Mouse (Mus musculus): Measurements from ENCODE around the gene Anks1. TPM values are rescaled to one million over a fixed set of nuclear protein-coding genes. Genes with fewer than 3 reads are reported as not detected.
"Not testable (repeated sequence)": the region's sequence is repeated elsewhere in the genome, so short reads cannot be mapped to it uniquely, and the experiment has no call there.

The Anks1 gene
- polyA plus RNA-seq, 1 experiment = 119 TPM

DNA sequence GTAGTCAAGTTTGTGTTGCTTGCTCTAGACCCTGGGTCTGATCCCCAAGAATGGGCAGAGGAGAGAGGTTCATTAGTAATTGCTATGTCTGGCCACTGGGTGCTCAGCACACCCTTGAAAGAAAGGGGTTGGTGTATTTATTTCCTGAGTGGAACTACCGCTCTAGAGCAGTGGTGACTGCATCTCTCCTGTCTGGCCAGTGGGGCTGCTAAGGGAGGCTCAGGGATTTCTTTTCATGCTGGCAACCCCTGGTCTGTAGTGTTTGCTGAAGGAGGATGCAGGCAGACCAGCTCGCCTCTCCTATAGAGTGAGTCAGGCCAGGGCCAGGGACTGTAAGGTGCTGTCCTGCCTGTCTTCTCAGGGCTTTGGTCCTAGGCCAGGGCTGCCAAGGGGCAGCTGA is 38.0 kb downstream of the Anks1 start:
- DNase-seq (ENCODE audit: low read depth) = no peak

DNA sequence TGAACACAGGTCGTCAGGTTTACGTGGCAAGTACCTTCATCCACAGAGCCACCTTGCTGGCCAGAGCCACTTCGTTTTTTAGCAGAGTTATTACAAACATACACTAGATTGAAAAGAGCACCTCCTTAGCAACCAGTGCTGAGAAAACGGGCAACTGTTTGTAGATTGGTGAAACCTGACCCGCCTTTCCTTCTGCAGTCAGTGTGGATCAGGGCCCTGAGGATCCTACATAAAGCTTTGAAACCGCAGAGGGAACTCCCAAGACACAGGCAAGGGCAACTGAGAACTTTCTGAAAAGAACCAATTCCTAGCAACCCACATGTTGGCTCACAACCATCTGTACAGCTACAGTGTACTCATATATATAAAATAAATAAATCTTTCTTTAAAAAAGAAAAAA is 44.0 kb downstream of the Anks1 start:
- DNase-seq (ENCODE audit: low read depth) = no peak
- no peak for TF ChIP-seq CTCF (IDR thresholded peaks at IDR 0.05; ENCODE audit: borderline replicate concordance, extremely low read depth, insufficient read depth, insufficient read length)
- TF ChIP-seq POLR2A (IDR thresholded peaks at IDR 0.05; ENCODE audit: borderline replicate concordance, extremely low read depth, insufficient read depth, insufficient read length, poor library complexity, severe bottlenecking) = no peak

More for the DNA sequence above, 38.0 kb downstream of the Anks1 start:
- TF ChIP-seq POLR2A (IDR thresholded peaks at IDR 0.05; ENCODE audit: borderline replicate concordance, extremely low read depth, insufficient read depth, insufficient read length, poor library complexity, severe bottlenecking) (no peak), CTCF (IDR thresholded peaks at IDR 0.05; ENCODE audit: borderline replicate concordance, extremely low read depth, insufficient read depth, insufficient read length) (no peak)

DNA sequence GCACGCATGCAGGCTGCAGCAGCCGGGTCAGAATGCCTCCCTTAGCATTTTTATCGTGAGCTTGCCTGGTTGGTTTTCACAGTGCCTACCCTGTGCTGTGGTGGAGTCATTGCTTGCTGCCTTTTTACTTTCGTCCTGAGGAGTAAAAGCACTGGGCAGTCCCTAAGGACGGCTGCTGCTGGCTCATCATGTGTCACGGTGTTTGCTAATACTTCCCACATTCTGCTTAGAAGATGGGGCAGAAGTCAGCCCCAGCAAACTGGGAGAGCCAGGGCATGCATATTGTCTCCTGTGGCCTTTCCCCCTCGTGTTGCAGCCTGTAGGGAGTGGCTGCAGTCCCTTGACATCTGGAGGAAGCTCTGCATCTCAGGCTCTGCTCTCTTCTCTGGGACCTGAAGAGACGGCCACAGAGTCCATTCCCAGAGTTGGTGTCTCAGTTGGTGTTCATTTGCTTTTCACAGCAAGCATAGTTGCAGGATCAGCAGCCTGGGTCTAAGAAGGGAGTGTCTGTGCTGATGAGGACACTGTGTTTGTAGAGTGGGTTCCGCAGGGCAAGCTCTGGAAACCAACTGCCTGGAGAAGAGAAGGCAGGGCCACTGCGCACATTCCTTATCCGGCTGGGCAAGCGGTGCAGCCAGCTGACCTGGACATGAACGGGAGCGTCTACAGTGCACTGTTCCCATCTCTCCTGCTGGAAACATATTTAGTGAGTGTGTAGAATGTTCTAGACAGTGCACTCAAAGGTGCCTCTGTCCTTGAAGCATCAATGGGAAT is 45.7 kb downstream of the Anks1 start:
- no peak for TF ChIP-seq CTCF (IDR thresholded peaks at IDR 0.05; ENCODE audit: borderline replicate concordance, extremely low read depth, insufficient read depth, insufficient read length)
- TF ChIP-seq POLR2A (IDR thresholded peaks at IDR 0.05; ENCODE audit: borderline replicate concordance, extremely low read depth, insufficient read depth, insufficient read length, poor library complexity, severe bottlenecking) = no peak
- no peak for DNase-seq (ENCODE audit: low read depth)

DNA sequence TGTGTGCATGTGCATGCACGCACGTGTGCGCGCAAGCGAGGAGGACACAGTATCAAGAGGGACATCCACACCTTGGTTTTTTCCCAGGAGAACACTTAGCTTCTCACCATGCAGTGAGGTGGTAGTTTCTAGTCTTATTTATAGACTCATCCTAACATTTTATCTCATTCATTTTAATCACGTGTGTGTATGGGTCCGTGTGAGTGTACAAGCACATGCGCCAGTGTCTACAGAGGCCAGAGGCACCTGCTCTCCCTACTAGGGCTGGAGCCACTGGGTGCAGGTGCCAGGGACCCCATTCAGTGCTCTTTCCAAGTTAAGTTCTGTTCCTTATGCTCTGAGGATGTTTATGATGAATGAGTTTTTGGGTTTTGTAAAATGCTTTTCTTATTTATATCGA is 48.5 kb downstream of the Anks1 start:
- no peak for DNase-seq (ENCODE audit: low read depth)
- TF ChIP-seq POLR2A (IDR thresholded peaks at IDR 0.05; ENCODE audit: borderline replicate concordance, extremely low read depth, insufficient read depth, insufficient read length, poor library complexity, severe bottlenecking) = no peak
- TF ChIP-seq CTCF (IDR thresholded peaks at IDR 0.05; ENCODE audit: borderline replicate concordance, extremely low read depth, insufficient read depth, insufficient read length) = no peak

DNA sequence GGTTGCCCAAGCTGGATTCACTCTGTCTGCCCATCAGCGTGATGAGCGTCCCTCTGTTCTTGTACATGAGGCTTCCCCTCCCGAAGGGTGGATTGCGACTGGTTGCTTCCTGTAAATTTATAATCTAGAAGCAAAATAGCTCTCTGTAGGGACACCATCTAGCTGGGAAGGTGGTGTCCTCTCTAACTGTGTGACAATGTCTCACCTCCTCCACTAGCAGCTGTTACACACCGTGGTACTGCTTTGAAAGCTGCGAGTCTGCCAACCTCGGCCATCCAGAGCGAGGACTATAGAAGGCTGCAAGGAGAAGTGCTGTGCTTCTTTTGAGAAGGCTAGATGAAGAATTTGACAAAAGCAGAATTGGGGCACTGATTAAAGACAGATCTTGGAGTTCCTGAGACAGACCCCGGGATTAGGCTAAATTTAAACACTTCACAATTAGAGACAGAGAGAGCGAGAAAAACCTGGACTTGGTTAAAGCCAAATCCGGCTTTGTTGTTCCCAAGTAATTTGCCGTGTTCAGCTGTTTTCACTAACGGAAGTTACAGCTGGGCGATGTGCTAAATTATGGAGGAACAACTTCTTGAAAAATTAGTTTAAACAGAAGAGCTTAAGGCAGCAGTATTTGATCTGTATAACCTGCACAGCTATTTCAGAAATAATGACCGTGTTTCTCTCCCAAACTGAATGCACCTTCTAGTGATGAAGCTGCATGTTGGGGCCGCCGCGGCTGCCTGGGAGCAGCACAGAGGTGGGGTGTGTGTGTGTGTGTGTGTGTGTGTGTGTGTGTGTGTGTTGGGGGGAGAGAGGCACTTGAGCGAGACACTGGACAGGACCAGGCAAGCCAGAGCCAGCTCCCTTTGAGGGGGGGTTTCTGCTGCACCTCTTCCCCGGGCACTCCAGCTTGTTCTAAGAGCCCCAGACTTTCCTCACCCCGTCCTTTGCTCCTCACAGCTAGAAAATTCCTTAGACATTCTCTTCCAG is 51.3 kb downstream of the Anks1 start:
- TF ChIP-seq POLR2A (IDR thresholded peaks at IDR 0.05; ENCODE audit: borderline replicate concordance, extremely low read depth, insufficient read depth, insufficient read length, poor library complexity, severe bottlenecking) = no peak
- no peak for TF ChIP-seq CTCF (IDR thresholded peaks at IDR 0.05; ENCODE audit: borderline replicate concordance, extremely low read depth, insufficient read depth, insufficient read length)
- DNase-seq (ENCODE audit: low read depth) = no peak

DNA sequence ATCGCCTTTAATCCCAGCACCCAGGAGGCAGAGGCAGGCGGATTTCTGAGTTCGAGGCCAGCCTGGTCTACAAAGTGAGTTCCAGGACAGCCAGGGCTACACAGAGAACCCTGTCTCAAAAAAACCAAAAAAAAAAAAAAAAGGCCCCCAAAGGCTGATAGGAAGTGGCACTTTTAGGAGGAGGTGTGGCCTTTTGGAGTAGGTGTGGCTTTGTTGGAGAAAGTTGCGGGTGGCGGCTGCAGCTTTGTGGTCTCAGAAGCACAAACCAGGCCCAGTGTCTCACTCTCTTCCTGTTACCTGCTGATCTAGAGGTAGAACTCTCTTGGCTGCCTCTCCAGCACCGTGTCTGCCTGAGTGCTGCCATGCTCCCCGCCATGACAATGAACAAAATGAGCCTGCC is 54.0 kb downstream of the Anks1 start:
- not testable (repeated sequence) for DNase-seq (ENCODE audit: low read depth)

DNA sequence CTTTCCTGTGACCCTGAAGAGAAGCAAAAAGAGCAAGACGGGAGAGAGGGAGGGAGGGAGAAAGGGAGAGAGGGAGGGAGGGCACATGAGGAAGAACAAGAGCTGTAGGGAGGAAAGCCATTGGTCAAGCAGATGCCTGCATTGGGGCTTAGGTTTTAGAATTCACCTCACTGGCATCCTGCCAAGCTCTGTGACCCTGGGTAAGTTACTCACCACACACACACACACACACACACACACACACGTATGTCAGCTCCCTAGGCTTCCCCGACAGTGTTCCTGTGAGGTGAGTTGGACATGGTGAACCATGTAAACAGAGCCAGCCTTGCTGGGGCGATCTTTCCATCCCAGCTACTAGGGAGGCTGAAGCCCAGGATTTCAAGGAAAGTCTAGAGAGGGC is 55.5 kb downstream of the Anks1 start:
- TF ChIP-seq CTCF (IDR thresholded peaks at IDR 0.05; ENCODE audit: borderline replicate concordance, extremely low read depth, insufficient read depth, insufficient read length) (no peak), POLR2A (IDR thresholded peaks at IDR 0.05; ENCODE audit: borderline replicate concordance, extremely low read depth, insufficient read depth, insufficient read length, poor library complexity, severe bottlenecking) (no peak)
- DNase-seq (ENCODE audit: low read depth) = no peak

DNA sequence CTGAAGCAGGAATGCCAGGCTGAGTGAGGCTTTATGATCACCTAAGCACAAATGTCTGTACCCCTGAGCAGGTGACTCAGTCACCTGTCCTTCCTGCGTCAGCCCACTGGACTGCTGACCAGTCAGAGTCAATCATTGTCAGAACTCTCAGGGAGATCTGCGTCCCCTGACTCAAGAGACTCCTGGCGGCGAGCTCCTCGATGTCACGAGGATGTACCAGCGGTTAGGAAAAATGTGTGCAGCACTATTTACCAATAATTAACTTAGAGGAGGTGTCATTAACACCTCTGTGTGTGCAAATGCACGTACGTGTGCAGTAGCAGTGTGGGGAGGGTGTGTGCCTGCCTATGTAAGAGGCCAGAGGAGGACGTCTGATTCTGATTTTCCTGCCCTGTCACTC is 56.2 kb downstream of the Anks1 start:
- no peak for TF ChIP-seq CTCF (IDR thresholded peaks at IDR 0.05; ENCODE audit: borderline replicate concordance, extremely low read depth, insufficient read depth, insufficient read length)
- TF ChIP-seq POLR2A (IDR thresholded peaks at IDR 0.05; ENCODE audit: borderline replicate concordance, extremely low read depth, insufficient read depth, insufficient read length, poor library complexity, severe bottlenecking) = no peak
- DNase-seq (ENCODE audit: low read depth) = no peak

DNA sequence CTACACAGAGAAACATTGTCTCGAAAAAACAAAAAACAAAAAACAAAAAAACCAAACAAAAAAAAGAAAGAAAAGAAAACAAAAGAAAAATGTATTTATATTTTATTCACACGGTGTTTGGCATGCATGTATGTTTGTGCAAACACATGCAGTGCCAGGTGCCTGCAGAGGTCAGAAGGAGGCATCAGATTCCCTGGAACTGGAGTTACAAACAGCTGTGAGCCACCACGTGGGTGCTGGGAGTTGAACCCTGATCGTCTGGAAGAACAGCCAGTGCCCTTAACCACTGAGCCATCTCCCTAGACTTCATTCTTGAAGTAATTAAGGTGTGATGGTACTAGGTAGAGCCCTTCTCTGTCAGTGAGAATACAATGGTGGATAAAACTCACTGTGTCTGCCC is 57.0 kb downstream of the Anks1 start:
- TF ChIP-seq POLR2A (IDR thresholded peaks at IDR 0.05; ENCODE audit: borderline replicate concordance, extremely low read depth, insufficient read depth, insufficient read length, poor library complexity, severe bottlenecking) = no peak
- no peak for TF ChIP-seq CTCF (IDR thresholded peaks at IDR 0.05; ENCODE audit: borderline replicate concordance, extremely low read depth, insufficient read depth, insufficient read length)
- DNase-seq (ENCODE audit: low read depth) = no peak

DNA sequence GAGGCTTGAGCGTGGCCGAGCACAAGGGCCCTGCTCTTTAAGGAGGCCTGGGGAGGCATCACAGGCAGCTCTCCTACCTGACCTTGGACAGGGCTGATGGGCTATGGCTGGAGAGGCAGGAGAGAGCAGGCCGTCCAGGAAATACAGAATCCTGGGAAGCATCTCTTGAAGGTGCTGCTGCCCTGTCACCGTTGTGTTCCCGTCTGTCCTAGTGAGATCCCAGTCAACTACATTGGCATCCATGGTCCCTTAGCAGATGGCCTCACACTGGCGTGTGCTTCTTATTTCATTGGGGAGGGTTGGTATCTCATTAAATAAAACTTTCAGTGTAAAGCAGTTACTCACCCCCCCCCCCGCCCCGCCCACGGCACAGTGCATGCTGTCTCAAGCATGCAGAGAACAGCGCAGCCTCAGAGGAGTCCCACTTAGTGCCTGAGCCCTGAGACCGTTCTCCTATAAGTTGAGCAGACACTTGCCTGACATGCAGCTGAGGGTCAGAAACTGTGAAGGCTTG is 57.5 kb downstream of the Anks1 start:
- TF ChIP-seq CTCF (IDR thresholded peaks at IDR 0.05; ENCODE audit: borderline replicate concordance, extremely low read depth, insufficient read depth, insufficient read length) (no peak), POLR2A (IDR thresholded peaks at IDR 0.05; ENCODE audit: borderline replicate concordance, extremely low read depth, insufficient read depth, insufficient read length, poor library complexity, severe bottlenecking) (no peak)
- DNase-seq (ENCODE audit: low read depth) = no peak

DNA sequence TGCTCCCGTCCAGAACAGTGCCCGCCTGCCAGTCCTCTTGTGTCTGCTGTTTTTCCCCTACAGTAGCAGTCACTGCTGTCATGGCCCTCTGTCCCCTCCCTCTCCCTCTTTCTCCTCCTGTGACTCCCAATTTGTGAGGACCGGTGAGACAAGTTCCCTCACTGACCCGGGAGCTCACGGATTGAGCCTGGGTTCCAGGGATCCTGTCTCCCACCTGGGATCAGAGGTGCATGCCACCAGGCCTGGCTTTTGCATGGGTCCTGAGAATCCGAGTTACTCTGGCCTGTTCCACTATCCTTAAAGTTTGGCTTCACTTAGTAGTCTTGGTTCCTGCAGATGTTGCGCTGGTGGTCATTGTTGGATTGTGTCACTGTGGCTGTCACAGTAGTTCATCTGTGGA is 58.4 kb downstream of the Anks1 start:
- DNase-seq (ENCODE audit: low read depth) = no peak
- TF ChIP-seq CTCF (IDR thresholded peaks at IDR 0.05; ENCODE audit: borderline replicate concordance, extremely low read depth, insufficient read depth, insufficient read length) (no peak), POLR2A (IDR thresholded peaks at IDR 0.05; ENCODE audit: borderline replicate concordance, extremely low read depth, insufficient read depth, insufficient read length, poor library complexity, severe bottlenecking) (no peak)
